Mouse (Mus musculus): ENCODE measurements around the gene Mindy4. TPM values are rescaled to one million over a fixed set of nuclear protein-coding genes. Genes with fewer than 3 reads are reported as not detected.
"Not testable (repeated sequence)": the region's sequence is repeated elsewhere in the genome, so short reads cannot be mapped to it uniquely, and the experiment has no call there.

Gene Mindy4
- 1 to 10 TPM; 1.7 to 2.5 TPM for total RNA-seq (2021)
- long read RNA-seq, experiment 1, full-length matches to known transcripts, result 1 of 1 reads
- long read RNA-seq, experiment 1, partial matches to known transcripts, result 0 of 1 reads
- long read RNA-seq, experiment 1, other reads (novel, unspliced or antisense), result 0 of 1 reads
- long read RNA-seq, experiment 2, partial matches to known transcripts, result 1 of 2 reads
- long read RNA-seq, experiment 2, other reads (novel, unspliced or antisense), result 1 of 2 reads

- peak; percentile 94 for DNase-seq (ENCODE audit: low spot score)
These were observed at the start of gene Mindy4 for GRCm38 (mm10) chr6:55202913-55203910. Mindy4 (plus strand) TSS chr6:55203383.

GRCm38 (mm10) chr6:55159256-55159655 lies 43.9 kb upstream of the Mindy4 start:
- no peak for DNase-seq (ENCODE audit: low spot score)

- no peak for DNase-seq (ENCODE audit: low spot score)
These were observed 41.8 kb upstream of the Mindy4 start for GRCm38 (mm10) chr6:55161311-55161761.

- DNase-seq (ENCODE audit: low spot score), result no peak
These were observed 40.1 kb upstream of the Mindy4 start for GRCm38 (mm10) chr6:55163046-55163584.

GRCm38 (mm10) chr6:55166777-55167463 lies 36.3 kb upstream of the Mindy4 start:
- peak; percentile 81 for DNase-seq (ENCODE audit: low spot score)

- DNase-seq (ENCODE audit: low spot score), result no peak
These were observed 33.4 kb upstream of the Mindy4 start for GRCm38 (mm10) chr6:55169818-55170217.

GRCm38 (mm10) chr6:55171638-55172037 lies 31.5 kb upstream of the Mindy4 start:
- no peak for DNase-seq (ENCODE audit: low spot score)

- no peak for DNase-seq (ENCODE audit: low spot score)
These were observed 30.0 kb upstream of the Mindy4 start for GRCm38 (mm10) chr6:55173171-55173570.

- DNase-seq (ENCODE audit: low spot score), result no peak
These were observed 29.2 kb upstream of the Mindy4 start for GRCm38 (mm10) chr6:55173941-55174349.

- peak; percentile 52 for DNase-seq (ENCODE audit: low spot score)
These were observed 28.4 kb upstream of the Mindy4 start, which contains the start of gene Inmt for GRCm38 (mm10) chr6:55174741-55175181. Inmt (minus strand) TSS chr6:55175043.

- DNase-seq (ENCODE audit: low spot score), result no peak
These were observed 27.7 kb upstream of the Mindy4 start for GRCm38 (mm10) chr6:55175456-55175855.

GRCm38 (mm10) chr6:55175892-55176291 lies 27.3 kb upstream of the Mindy4 start:
- DNase-seq (ENCODE audit: low spot score), result no peak

- DNase-seq (ENCODE audit: low spot score), result no peak
These were observed 26.0 kb upstream of the Mindy4 start for GRCm38 (mm10) chr6:55177060-55177732.

- peak; percentile 45 for DNase-seq (ENCODE audit: low spot score)
These were observed 23.6 kb upstream of the Mindy4 start for GRCm38 (mm10) chr6:55179560-55179959.

GRCm38 (mm10) chr6:55182655-55183430 lies 20.3 kb upstream of the Mindy4 start:
- DNase-seq (ENCODE audit: low spot score), result no peak

GRCm38 (mm10) chr6:55187827-55188226 lies 15.4 kb upstream of the Mindy4 start:
- not testable (repeated sequence) for DNase-seq (ENCODE audit: low spot score)

- no peak for DNase-seq (ENCODE audit: low spot score)
These were observed 13.8 kb upstream of the Mindy4 start for GRCm38 (mm10) chr6:55189406-55189805.

GRCm38 (mm10) chr6:55191537-55191936 lies 11.6 kb upstream of the Mindy4 start:
- DNase-seq (ENCODE audit: low spot score), result peak; percentile 45

- no peak for DNase-seq (ENCODE audit: low spot score)
These were observed 10.0 kb upstream of the Mindy4 start for GRCm38 (mm10) chr6:55193171-55193570.

GRCm38 (mm10) chr6:55199047-55199446 lies 4.1 kb upstream of the Mindy4 start:
- peak; percentile 70 for DNase-seq (ENCODE audit: low spot score)

Measured in gastrocnemius, adult 18-20 months (tissue).